Mouse (Mus musculus) left cerebral cortex, adult 8-10 months (tissue): ENCODE measurements at regions not wholly inside any gene's neighbourhood (a gene's known extent, or its start where the extent isn't known, plus 50 kb on each side); places are given as distances from the start of the nearest gene placed in this dataset.
A peak's percentile ranks its signal among the peaks of the same experiment; 100 is the strongest.

Experiments used
- DNase-seq, 2 experiments: peaks; one replicate each; pipeline ENCODE4 v3.0.0; 2022; ENCODE audit warnings: low spot score in 2 of 2

GRCm38 (mm10) chr12:97927036-97927435, 332.2 kb downstream of the Galc start:
- no peak for DNase-seq

GRCm38 (mm10) chr12:97921349-97922264, 337.7 kb downstream of the Galc start:
- DNase-seq: no peak

- peak in 1 of 2 experiments; percentile 26 for DNase-seq
Observed at GRCm38 (mm10) chr12:97918416-97918815, 340.8 kb downstream of the Galc start.

- no peak for DNase-seq
Observed at GRCm38 (mm10) chr12:97915026-97915425, 344.2 kb downstream of the Galc start.

DNA sequence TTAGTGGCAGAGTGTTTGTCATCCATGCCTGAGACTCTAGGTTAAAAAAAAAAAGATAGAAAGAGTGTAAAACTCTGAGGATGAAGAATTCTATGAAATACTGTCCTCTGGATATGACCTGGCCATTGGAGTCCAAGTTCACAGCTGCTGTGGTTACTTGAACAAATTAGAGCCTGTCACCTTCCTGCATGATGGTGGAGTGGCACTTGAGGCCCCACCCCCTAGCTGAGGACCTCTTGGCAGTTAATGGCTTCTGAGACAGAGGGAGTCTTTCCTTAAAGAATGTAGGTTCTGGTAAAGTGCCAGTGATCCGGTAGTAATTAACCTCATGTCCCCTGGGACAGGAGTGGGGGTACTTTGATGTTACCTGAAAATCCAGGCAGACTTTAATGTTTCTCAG, 346.5 kb downstream of the Galc start:
- DNase-seq: no peak

- DNase-seq: no peak
Observed at GRCm38 (mm10) chr12:97899266-97899665, 360.0 kb downstream of the Galc start.

DNA sequence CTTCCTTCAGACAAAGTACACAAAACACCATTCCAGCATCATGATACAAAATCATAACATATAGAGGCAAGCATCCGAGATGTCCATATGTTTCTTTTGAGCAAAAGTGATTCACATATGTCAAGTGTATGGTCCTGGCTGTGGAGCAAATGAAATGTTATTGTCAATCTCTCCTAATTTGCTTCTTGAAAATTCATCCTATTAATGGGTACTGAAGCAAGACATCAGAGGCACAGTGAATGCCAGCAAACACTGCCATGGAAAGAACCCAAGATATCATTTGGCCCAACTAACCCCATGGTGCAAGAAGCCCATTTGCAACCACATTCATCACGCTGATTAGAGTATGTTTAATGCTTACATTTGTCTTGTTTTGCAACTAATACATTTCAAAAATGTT, 361.1 kb downstream of the Galc start:
- no peak for DNase-seq

DNA sequence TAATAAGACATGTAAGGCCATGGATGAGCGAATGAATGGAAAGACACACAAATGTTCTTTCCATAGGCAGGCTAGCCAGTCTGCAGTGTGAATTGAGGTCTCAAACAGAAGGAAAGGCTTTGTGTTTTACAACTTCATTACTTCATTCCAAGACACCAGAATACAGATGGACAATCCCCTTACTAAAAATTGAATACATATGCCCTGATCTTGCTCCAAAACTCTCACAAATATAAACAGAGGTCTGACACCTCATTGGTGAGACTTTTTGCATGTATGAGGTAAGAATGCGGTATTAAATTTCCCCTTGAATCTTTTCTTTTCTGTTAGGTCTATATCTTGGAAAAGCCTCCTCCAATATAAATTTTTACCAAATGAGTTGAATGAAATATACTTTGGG, 363.3 kb downstream of the Galc start:
- no peak for DNase-seq

DNA sequence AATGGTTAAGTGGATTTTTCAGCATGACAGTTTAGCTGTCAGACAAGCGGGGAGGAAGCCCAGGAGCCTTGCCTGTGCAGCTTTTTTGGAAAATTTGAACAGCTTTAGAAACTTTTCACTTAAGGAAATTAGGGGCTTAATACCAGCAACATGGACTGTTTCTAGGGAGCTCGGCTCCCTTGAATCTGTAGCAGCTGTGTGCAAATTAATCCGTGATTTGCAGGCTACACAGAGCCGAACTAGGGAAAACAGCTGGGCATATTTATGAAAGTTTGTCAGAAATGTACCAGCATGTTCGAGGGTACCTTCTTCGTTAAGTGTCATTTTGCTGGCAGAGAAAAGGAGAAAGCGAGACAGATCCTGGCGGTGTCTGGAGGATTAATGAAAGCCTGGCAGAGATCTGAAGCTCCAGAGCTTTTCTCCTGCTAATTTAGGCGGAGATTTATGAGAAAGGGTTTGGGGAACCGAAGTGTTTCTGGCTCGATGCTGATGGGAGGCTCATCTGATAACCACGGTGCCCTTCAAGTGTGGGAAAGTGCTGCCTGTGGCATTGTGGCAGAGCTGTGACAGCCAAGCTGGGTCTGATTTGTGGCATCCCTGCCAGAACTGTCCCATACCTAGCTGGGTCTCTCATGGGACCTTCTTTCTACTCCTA, 370.3 kb downstream of the Galc start:
- DNase-seq: no peak

- DNase-seq: no peak
Observed at GRCm38 (mm10) chr12:97888291-97888800, 370.9 kb downstream of the Galc start.

DNA sequence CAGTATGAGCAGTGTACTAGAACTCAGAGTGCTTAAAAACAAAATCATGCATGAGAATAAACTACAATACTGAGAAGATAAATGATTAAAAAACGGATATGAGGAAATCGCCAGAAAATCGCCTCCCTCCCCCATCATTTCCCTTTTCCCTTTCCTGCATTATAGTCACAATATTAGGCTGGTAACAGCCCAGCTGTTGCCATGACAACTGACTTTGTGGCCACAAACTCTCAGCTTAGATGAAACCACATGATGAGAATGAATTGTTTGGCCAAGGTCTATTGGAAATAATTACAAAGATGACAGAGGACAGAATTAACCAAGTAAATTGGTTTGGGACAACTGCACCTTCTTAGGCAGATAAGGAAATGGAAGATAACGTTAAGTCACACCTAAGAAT, 376.8 kb downstream of the Galc start:
- no peak for DNase-seq

GRCm38 (mm10) chr12:97872391-97872790, 386.9 kb downstream of the Galc start:
- DNase-seq: peak; percentile 35 to 62

DNA sequence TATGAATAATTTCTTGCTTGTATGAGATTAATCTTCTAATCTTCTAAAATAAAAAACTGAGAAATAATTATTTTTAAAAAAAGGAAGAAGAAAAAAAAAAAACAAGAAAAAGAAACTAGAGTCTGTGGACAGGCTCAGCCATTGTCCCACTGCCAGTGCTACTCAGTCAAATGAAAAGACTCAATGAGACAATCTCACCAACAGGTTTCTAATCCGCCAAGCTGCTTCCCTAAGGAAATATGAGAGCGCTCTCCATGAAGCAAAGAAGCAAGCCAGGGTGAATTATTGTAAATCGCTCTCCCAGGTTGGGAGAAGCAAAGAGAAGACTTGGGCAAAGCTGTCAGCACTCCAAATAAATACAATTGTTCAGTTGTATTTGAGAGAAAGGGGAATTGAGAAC, 396.3 kb downstream of the Galc start:
- DNase-seq: no peak

- peak in 1 of 2 experiments; percentile 74 for DNase-seq
Observed at GRCm38 (mm10) chr12:97836202-97836908, 422.9 kb downstream of the Galc start.

DNA sequence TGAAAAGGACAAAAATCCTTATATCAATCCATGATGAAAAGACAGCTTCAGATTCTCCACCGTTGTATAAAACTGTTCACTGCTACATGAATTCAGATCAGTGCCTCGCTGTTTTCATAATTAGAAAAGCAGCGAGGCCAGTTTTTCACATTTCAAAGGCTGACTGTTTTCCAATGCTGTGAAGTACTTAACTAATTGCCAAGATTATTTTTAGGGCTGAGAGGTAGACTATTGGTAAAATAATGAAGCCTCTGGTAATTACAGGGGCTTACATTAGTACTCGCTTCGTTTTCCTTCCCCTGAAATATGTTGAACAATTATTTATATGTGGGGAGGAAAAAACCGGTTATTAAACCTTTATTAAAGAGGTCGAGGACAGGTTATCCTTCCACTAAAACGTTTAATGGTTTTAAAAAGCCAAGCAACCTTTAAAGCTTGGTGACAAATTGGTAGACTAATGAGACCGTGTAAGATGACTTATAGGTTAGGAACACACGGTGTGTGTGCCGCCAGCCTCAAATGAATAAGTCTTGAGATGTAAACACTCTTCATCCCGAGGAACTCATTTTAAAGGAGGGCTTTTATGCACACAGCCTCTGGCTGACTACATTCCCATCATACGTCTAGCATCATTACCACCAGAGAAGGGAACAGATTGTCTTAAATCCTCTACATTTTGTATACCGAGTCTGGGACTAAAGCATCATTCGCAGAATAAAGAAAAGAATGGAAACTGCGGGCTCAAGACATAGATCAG, 465.7 kb downstream of the Galc start:
- DNase-seq: no peak

DNA sequence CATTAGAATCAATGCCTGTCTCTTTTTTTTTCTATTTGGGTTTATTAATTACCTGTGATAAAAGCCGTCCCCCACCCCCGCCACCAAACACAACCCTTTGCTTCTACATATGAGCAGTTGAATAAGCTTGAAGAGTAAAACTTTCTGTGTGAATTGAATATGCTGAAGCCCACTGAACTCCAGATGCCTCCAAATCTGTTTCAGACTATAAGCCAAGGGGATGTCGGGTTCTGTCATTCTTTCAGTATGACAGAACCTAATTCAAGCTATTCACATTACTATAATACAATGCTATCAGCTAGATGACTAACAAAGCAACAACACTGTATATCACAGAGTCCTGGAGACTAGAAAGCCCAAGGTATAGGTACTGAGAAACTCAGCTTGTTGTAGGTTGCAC, 475.8 kb downstream of the Galc start:
- DNase-seq: no peak

DNA sequence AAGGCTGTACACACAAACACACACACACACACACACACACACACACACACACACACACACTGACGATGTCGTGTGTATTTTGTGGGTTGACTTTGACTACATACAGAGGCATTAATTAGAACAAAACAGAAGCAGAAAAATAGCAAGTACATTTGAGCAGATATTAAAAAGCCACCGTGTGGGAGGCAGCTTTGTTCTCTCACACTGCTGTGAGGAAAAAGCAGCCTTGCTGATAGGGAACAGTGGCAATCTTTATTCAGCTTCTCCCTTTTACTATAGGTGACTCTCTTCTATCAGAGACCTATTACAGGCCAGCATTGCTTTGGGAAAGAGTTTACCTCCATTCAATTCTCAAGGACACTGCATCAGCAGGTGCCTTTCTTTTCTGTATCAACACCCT, 500.1 kb downstream of the Galc start:
- DNase-seq: no peak

DNA sequence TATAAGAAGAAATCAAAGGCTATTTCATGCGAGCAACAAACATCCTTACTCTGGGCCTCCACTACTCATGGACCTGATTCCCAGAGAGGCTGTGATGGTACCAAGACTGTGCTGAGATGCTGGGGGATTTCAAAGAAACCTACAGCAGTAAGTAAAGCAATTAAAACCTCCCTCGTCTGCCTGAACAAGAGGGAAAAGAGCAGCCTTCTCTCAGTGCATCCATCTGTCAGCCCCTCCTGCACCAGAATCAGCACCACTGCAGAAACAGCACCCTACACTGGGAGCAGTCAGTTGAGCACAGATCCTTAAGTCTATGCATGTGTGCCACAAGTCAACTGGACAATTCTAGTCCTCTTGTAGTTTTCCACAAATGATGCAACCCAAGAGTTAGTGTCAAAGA, 500.6 kb downstream of the Galc start:
- peak in 1 of 2 experiments; percentile 20 for DNase-seq

DNA sequence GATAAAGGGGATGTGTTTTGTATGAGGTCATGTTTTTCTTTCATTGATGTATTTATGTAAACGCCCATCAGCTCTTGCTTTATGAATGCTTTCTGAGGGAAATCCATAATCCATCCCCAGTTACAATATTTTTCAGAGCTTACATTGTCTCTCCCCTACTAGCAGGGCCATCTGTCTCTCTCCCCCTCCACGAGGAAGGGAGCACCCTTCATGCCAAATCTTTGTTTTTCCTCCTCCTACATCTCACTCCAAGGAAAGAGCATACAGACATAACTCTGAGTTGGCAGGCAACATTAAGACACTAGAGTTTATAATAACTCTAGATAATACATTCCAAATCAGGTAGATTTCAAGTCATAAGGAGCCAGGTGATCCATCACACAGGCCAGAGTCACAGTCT, 509.1 kb downstream of the Galc start:
- peak in 1 of 2 experiments; percentile 36 for DNase-seq

GRCm38 (mm10) chr12:97740927-97741326, 518.3 kb downstream of the Galc start:
- DNase-seq: peak in 1 of 2 experiments; percentile 15

DNA sequence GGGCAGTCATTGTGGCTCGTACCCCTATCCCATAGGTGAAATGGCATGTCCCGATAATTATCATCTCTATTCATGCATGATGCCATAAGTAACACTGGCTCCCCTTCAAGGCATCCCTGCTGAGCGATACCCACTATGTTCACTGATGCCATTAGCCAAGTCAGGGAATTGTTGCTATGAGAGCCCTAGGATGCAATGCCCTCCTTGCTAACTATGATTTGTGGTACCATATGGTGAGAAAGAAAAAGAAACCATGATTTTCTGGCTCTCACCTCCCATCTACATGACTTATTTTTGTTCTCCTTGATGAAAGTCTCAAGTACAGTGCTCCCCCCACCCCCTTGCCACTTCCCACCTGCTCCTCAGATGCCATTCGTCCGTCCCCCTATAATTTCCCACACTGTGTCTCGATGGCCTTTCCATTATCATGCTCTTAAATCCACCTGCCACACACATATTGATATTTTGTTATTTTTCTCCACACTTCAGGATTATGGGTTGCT, 527.1 kb downstream of the Galc start:
- DNase-seq: no peak
